Mouse (Mus musculus) kidney, postnatal 0 days (tissue): ENCODE results near the gene Erc2. TPM values are rescaled to one million over a fixed set of nuclear protein-coding genes. Genes with fewer than 3 reads are reported as not detected.
A peak's percentile ranks its signal among the peaks of the same experiment; 100 is the strongest.

Experiments used
- ATAC-seq: fragments of 200-750 bp; cut with Nextera tagmentation; replicated peaks from 2 replicates; pipeline ENCODE4 v1.8.0; 2017; ENCODE audit warnings: low read depth, moderate number of reproducible peaks, moderate TSS enrichment, moderate library complexity; ENCODE audit not compliant: low FRiP score
- DNase-seq: peaks from one replicate; pipeline ENCODE4 v3.0.0-alpha.2; 2016; ENCODE audit warnings: low spot score
- H3K27ac ChIP-seq: fragments of 300-500 bp; sonication (generic); 2 replicates; pipeline ENCODE4 v1.5.1; 2014; ENCODE audit warnings: mild to moderate bottlenecking
- H3K27me3 ChIP-seq: fragments of 300-500 bp; sonication (generic); 2 replicates; pipeline ENCODE4 v1.6.1; 2014; ENCODE audit warnings: low read length, mixed read lengths; ENCODE audit not compliant: insufficient read depth
- H3K36me3 ChIP-seq: fragments of 300-500 bp; sonication (generic); 2 replicates; pipeline ENCODE4 v1.6.1; 2014; ENCODE audit warnings: low read length, mixed read lengths; ENCODE audit not compliant: insufficient read depth
- H3K4me1 ChIP-seq: fragments of 300-500 bp; sonication (generic); replicated peaks from 2 replicates; pipeline ENCODE4 v1.6.1; 2014; ENCODE audit warnings: antibody characterized with exemption, low read length, mixed read lengths; ENCODE audit not compliant: insufficient read depth
- H3K4me2 ChIP-seq: fragments of 300-500 bp; sonication (generic); 2 replicates; pipeline ENCODE4 v1.6.1; 2014; ENCODE audit warnings: mild to moderate bottlenecking, low read length, moderate library complexity, mixed read lengths
- H3K4me3 ChIP-seq: fragments of 300-500 bp; sonication (generic); replicated peaks from 2 replicates; pipeline ENCODE4 v1.5.1; 2014; ENCODE audit warnings: low read depth, low read length
- H3K9ac ChIP-seq: fragments of 300-500 bp; sonication (generic); 2 replicates; pipeline ENCODE4 v1.6.1; 2014; ENCODE audit warnings: low read depth, low read length
- H3K9me3 ChIP-seq: fragments of 300-500 bp; sonication (generic); replicated peaks from 2 replicates; pipeline ENCODE4 v1.6.1; 2016; ENCODE audit warnings: low read length, inconsistent platforms, mixed read lengths
- CTCF ChIP-seq: IDR thresholded peaks from 2 replicates; pipeline ENCODE4 v1.5.1; 2016; ENCODE audit warnings: antibody characterized with exemption, low read depth, mild to moderate bottlenecking, moderate library complexity
- WGBS: fragments of 180-500 bp; shearing (Covaris S2); extraction: QIAGEN DNeasy Blood & Tissue Kit; methylation state at CpG from one replicate; pipeline ENCODE4 v1.1.7; 2014; 5-methylcytosine and 5-hydroxymethylcytosine counted together
- polyA plus RNA-seq: library from polyadenylated mRNA; unstranded; fragments of >200 nt; fragmentation: Nextera tagmentation; extraction: Ambion mirVana; gene quantifications from 2 replicates; pipeline ENCODE4 v1.2.1, GENCODE M21; 2015

The Erc2 gene
- polyA plus RNA-seq, 1 experiment from 2014 or later, result 6.8 TPM

DNA sequence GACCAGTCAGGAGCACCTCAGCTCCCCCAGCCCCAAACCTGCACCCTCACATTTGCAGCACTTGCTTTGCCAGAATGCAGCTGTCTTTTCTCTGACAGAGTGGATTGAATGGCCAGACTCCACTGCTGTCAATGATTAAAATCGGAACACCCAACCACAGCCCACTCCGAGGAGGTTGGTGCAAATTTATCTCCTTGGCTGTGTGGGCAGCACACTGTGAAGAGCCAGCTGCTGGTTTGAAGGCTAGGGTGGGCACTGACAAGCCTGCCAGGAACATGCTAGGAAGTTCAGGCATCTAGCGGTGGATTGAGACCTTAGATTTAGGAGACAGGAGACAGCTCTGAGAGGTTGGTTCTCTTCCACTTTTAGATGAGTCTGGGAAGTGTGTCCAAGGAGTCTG is 14.8 kb upstream of the Erc2 start:
- Histone ChIP-seq H3K4me2 (no peak overlapping the region), H3K27ac (no peak overlapping the region), H3K4me3 (no peak overlapping the region), H3K4me1 (no peaks in the 10 kb centered on the region), H3K9ac (no peak overlapping the region), H3K36me3 (no peaks in the 10 kb centered on the region), H3K27me3 (no peaks in the 10 kb centered on the region), H3K9me3 (no peaks in the 10 kb centered on the region)
- TF ChIP-seq CTCF, result no peak
- DNase-seq (peak; percentile 2), ATAC-seq (no peak)
- WGBS, result 40% methylated on average over 3 of the region's 3 CpGs

DNA sequence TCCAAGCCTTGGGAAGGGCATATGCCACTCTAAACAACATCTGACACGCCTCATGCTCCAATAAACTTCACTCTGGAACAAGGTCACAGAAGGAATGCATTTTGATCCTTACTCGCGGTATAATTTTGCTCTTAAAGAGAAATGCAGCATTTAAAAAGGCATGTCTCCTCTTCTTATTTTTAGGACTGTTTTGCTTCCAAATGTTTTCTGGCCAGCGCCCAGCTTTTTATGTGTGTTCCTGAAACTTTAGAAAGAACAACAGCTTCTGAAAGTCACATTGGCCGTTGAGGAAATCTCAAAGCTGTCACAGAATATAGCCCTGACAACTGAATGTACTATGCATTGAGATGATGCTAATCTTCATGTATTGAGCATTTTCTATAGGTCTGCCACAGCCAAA is 8.5 kb upstream of the Erc2 start:
- no peaks in the 10 kb centered on the region for H3K4me1 ChIP-seq
- no peaks in the 10 kb centered on the region for H3K9me3 ChIP-seq
- peak overlapping the region; percentile 6; the same call in 1 of the 2 replicates for H3K4me2 ChIP-seq
- DNase-seq (peak; percentile 56), ATAC-seq (no peak)
- no peak for TF ChIP-seq CTCF
- H3K9ac ChIP-seq, result no peak overlapping the region
- H3K36me3 ChIP-seq, result no peaks in the 10 kb centered on the region
- WGBS, result 25% methylated on average over 5 of the region's 5 CpGs
- H3K27me3 ChIP-seq, result no peaks in the 10 kb centered on the region
- H3K27ac ChIP-seq, result no peak overlapping the region
- H3K4me3 ChIP-seq, result no peak overlapping the region

DNA sequence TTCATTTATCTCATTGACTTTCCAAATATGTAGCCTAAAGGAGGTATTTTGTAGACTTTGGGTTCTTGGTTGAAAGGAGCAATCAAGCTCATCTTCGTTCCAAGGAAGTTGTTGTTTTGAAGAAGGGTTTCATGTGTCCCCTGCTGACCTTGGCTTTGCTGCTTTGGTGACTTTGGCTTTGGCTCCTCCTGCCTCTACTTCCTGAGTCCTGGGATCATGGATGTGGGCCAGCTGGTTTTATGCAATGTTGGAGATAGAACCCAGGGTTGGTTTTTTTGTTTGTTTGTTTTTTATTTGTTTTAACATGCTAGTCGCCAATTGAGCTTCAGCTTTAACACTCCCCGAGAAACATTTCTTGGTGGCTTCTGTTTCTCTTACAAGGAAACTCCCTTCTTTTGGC is 4.9 kb upstream of the Erc2 start:
- Histone ChIP-seq H3K4me1 (no peaks in the 10 kb centered on the region), H3K4me2 (no peak overlapping the region), H3K4me3 (no peak overlapping the region), H3K27me3 (no peaks in the 10 kb centered on the region), H3K36me3 (no peaks in the 10 kb centered on the region), H3K9me3 (no peaks in the 10 kb centered on the region), H3K27ac (no peak overlapping the region), H3K9ac (no peak overlapping the region)
- no peak for TF ChIP-seq CTCF
- DNase-seq, result peak; percentile 8
- no peak for ATAC-seq
- WGBS, result 43% methylated on average over 3 of the region's 3 CpGs

- H3K9ac ChIP-seq, result no peak overlapping the region
- 44% methylated on average over 8 of the region's 8 CpGs for whole genome bisulfite sequencing
- no peaks in the 10 kb centered on the region for H3K27me3 ChIP-seq
- DNase-seq, result no peak
- H3K4me1 ChIP-seq, result 0 out of 2 replicates have a peak, but pooled peaks cover 5% of the 10 kb centered on the region
- H3K36me3 ChIP-seq, result no peaks in the 10 kb centered on the region
- peak overlapping the region; percentile 97; the same call in 1 of the 2 replicates for H3K4me2 ChIP-seq
- no peak for ATAC-seq
- H3K27ac ChIP-seq, result no peak overlapping the region
- no peaks in the 10 kb centered on the region for H3K9me3 ChIP-seq
- no peak overlapping the region for H3K4me3 ChIP-seq
- TF ChIP-seq CTCF, result no peak
Measured at GRCm38 (mm10) chr14:27621576-27621975, 652 bp upstream of the Erc2 start.

DNA sequence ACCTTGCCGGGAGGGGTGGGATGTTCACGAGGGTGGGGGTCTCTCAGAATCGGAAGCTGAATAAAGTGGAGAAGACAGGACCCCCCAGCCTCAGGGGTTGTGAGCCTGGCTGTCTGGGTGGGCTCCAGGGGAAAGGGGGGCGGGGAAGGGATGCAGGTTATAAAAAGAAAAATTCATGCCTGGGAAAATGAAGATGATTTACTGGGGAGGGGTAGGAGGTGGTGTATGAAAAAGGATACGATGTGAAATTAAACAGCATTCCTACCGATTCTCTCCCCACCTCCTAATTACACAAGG is 643 bp downstream of the Erc2 start:
- under 1% methylated on average over 6 of the region's 6 CpGs for WGBS
- H3K27ac ChIP-seq, result no peak overlapping the region

GRCm38 (mm10) chr14:27623368-27623767 is 1.1 kb downstream of the Erc2 start:
- no peak for TF ChIP-seq CTCF
- 0 out of 2 replicates have a peak, but pooled peaks cover 5% of the 10 kb centered on the region for H3K4me1 ChIP-seq
- H3K27me3 ChIP-seq, result no peaks in the 10 kb centered on the region
- DNase-seq (peak; percentile 68), ATAC-seq (peak; percentile 71; the same call in 1 of the 2 replicates)
- 9% methylated on average over 10 of the region's 10 CpGs for WGBS
- H3K4me3 ChIP-seq, result peak overlapping the region; percentile 60
- no peak overlapping the region for H3K9ac ChIP-seq
- no peaks in the 10 kb centered on the region for H3K36me3 ChIP-seq
- peak overlapping the region; percentile 97 for H3K4me2 ChIP-seq
- H3K27ac ChIP-seq, result no peak overlapping the region
- H3K9me3 ChIP-seq, result no peaks in the 10 kb centered on the region

More for the DNA sequence above, 643 bp downstream of the Erc2 start:
- no peaks in the 10 kb centered on the region for H3K36me3 ChIP-seq
- H3K9me3 ChIP-seq, result no peaks in the 10 kb centered on the region
- no peak for TF ChIP-seq CTCF
- H3K4me1 ChIP-seq, result 0 out of 2 replicates have a peak, but pooled peaks cover 5% of the 10 kb centered on the region
- H3K27me3 ChIP-seq, result no peaks in the 10 kb centered on the region
- peak overlapping the region; percentile 56; the same call in 1 of the 2 replicates for H3K9ac ChIP-seq
- ATAC-seq (no peak), DNase-seq (no peak)
- H3K4me3 ChIP-seq, result peak overlapping the region; percentile 60
- peak overlapping the region; percentile 97 for H3K4me2 ChIP-seq

GRCm38 (mm10) chr14:27628701-27629100 is 6.5 kb downstream of the Erc2 start:
- Histone ChIP-seq H3K4me1 (no peaks in the 10 kb centered on the region), H3K27ac (no peak overlapping the region), H3K4me3 (no peak overlapping the region)

More at GRCm38 (mm10) chr14:27628701-27629100, 6.5 kb downstream of the Erc2 start:
- no peak for TF ChIP-seq CTCF
- no peak overlapping the region for H3K4me2 ChIP-seq
- no peak overlapping the region for H3K9ac ChIP-seq
- 77% methylated on average over 10 of the region's 10 CpGs for WGBS
- H3K27me3 ChIP-seq, result no peaks in the 10 kb centered on the region
- ATAC-seq (no peak), DNase-seq (no peak)
- no peaks in the 10 kb centered on the region for H3K9me3 ChIP-seq
- no peaks in the 10 kb centered on the region for H3K36me3 ChIP-seq
